ENCODE assay signal across 22 mouse cellular contexts in the genomic region with DNA sequence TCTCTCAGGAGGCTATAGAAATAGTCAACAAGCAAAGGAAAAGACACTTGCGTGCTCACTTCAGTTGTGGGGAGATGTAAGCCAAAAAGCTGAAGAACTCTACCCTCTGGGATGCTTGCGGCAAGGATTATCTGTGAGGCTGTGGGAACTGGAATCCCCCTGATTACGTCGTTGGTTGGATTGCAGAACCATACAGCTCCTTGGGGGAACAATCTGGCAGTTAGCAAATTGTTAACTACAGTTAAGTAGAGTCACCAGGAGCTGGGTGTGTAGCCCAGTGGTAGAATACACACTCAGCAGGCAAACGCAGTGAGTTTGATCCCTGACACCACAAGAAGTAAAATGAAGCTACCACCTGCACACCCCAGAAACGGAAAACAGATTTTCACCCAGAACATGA. TPM values are rescaled to one million over a fixed set of nuclear protein-coding genes. Genes with fewer than 3 reads are reported as not detected.
"Had no signal": no experiment of that assay in that cellular context is flagged by ENCODE, and none has a peak within 500 bp of the region (broad histone marks: within the 10 kb centered on the region; RNA-seq: fewer than 3 reads in every experiment).

No protein-coding gene starts in this region.

- H3K27ac ChIP-seq: kidney, postnatal 0 days; left cerebral cortex, adult 2 months; liver, embryonic 13.5 days; midbrain, embryonic 15.5 days; neural tube, embryonic 12.5 days; neural tube, embryonic 15.5 days; stomach, embryonic 15.5 days had no signal

- H3K9ac ChIP-seq: liver, embryonic 13.5 days; midbrain, embryonic 15.5 days; neural tube, embryonic 12.5 days; neural tube, embryonic 15.5 days; stomach, embryonic 15.5 days had no signal

- H3K4me2 ChIP-seq: liver, embryonic 13.5 days; midbrain, embryonic 11.5 days; midbrain, embryonic 15.5 days; neural tube, embryonic 12.5 days; neural tube, embryonic 15.5 days; stomach, embryonic 15.5 days had no signal

- H3K9me3 ChIP-seq: liver, embryonic 13.5 days; midbrain, embryonic 15.5 days; neural tube, embryonic 12.5 days; neural tube, embryonic 15.5 days; stomach, embryonic 15.5 days had no signal

- H3K36me3 ChIP-seq: liver, embryonic 13.5 days; midbrain, embryonic 15.5 days; neural tube, embryonic 12.5 days; neural tube, embryonic 15.5 days; stomach, embryonic 15.5 days had no signal

- DNase-seq: kidney, postnatal 36 days; layer of hippocampus, postnatal 36 days; liver, embryonic 13.5 days; lung, adult 2 months; lung, postnatal 14 days; lung, postnatal 4 days; right cerebral cortex, adult 18-20 months; right cerebral cortex, postnatal 14 days; spleen, adult 18-20 months; thymus, postnatal 25 days had no signal

- ATAC-seq: midbrain, embryonic 15.5 days had no signal

- H3K27me3 ChIP-seq: liver, embryonic 13.5 days; midbrain, embryonic 15.5 days; neural tube, embryonic 12.5 days; neural tube, embryonic 15.5 days; stomach, embryonic 15.5 days had no signal

- H3K4me1 ChIP-seq: neural tube, embryonic 12.5 days had no signal

- H3K4me3 ChIP-seq: left cerebral cortex, adult 2 months; liver, embryonic 13.5 days; midbrain, embryonic 15.5 days; neural tube, embryonic 12.5 days; neural tube, embryonic 15.5 days; stomach, embryonic 15.5 days had no signal

RNA-seq across cellular contexts. Expression of a gene that starts 37.9 kb away (rescaled TPM):
- total RNA-seq: layer of hippocampus, adult 8-10 months; layer of hippocampus, postnatal 10 days; layer of hippocampus, postnatal 36 days; left cerebral cortex, adult 2 months; left cerebral cortex, postnatal 10 days; left cerebral cortex, postnatal 36 days had no signal
- polyA plus RNA-seq: liver, adult 2 months; midbrain, embryonic 11.5 days had no signal
